Mouse (Mus musculus): ENCODE measurements around the gene Tbc1d32. TPM values are rescaled to one million over a fixed set of nuclear protein-coding genes. Genes with fewer than 3 reads are reported as not detected.
"Not testable (repeated sequence)": the region's sequence is repeated elsewhere in the genome, so short reads cannot be mapped to it uniquely, and the experiment has no call there.

The Tbc1d32 gene
- 3.4 and 3.5 TPM in 2 replicates for polyA plus RNA-seq (2016; fragmentation: Nextera tagmentation; extraction: Ambion mirVana)

- 4% methylated on average over 42 of the region's 42 CpGs for WGBS
- Histone ChIP-seq H3K27me3 (ENCODE audit: low read depth, poor library complexity, severe bottlenecking) (no peaks in the 10 kb centered on the region), H3K9me3 (replicated peaks) (no peaks in the 10 kb centered on the region), H3K4me3 (peak within 1 kb of the TSS; percentile 56), H3K27ac (replicated peaks) (peak within 1 kb of the TSS; percentile 84), H3K4me1 (peaks cover 10% of the 10 kb centered on the region), H3K36me3 (no peaks in the 10 kb centered on the region)
- DNase-seq (ENCODE audit: low spot score): peak; percentile 93
These were observed at the start of gene Tbc1d32 for GRCm38 (mm10) chr10:56228568-56229209. Gene Tbc1d32 (minus strand): TSS chr10:56228689.

GRCm38 (mm10) chr10:56227771-56228275 lies 666 bp downstream of the Tbc1d32 start:
- H3K4me3 ChIP-seq: peak overlapping the region; percentile 56
- no peaks in the 10 kb centered on the region for H3K27me3 ChIP-seq (ENCODE audit: low read depth, poor library complexity, severe bottlenecking)
- H3K4me1 ChIP-seq: peaks cover 10% of the 10 kb centered on the region
- WGBS: 80% methylated on average over 8 of the region's 8 CpGs
- DNase-seq (ENCODE audit: low spot score): peak; percentile 18
- no peaks in the 10 kb centered on the region for H3K9me3 ChIP-seq (replicated peaks)
- H3K36me3 ChIP-seq: no peaks in the 10 kb centered on the region
- H3K27ac ChIP-seq (replicated peaks): peak overlapping the region; percentile 84

- Histone ChIP-seq H3K4me1 (no peaks in the 10 kb centered on the region), H3K4me3 (no peak overlapping the region), H3K27ac (replicated peaks) (no peak overlapping the region), H3K27me3 (ENCODE audit: low read depth, poor library complexity, severe bottlenecking) (no peaks in the 10 kb centered on the region), H3K36me3 (0 out of 2 replicates have a peak, but pooled peaks cover 12% of the 10 kb centered on the region), H3K9me3 (replicated peaks) (no peaks in the 10 kb centered on the region)
- WGBS: 77% methylated on average over 3 of the region's 3 CpGs
- DNase-seq (ENCODE audit: low spot score): no peak
These were observed 12.7 kb downstream of the Tbc1d32 start for GRCm38 (mm10) chr10:56215797-56216196.

- 91% methylated on average over 1 of the region's 1 CpGs for WGBS
- no peak overlapping the region for H3K4me3 ChIP-seq
- H3K4me1 ChIP-seq: no peaks in the 10 kb centered on the region
- 0 out of 2 replicates have a peak, but pooled peaks cover 7% of the 10 kb centered on the region for H3K36me3 ChIP-seq
- H3K27me3 ChIP-seq (ENCODE audit: low read depth, poor library complexity, severe bottlenecking): no peaks in the 10 kb centered on the region
- H3K9me3 ChIP-seq (replicated peaks): no peaks in the 10 kb centered on the region
- no peak for DNase-seq (ENCODE audit: low spot score)
- no peak overlapping the region for H3K27ac ChIP-seq (replicated peaks)
These were observed 18.1 kb downstream of the Tbc1d32 start for GRCm38 (mm10) chr10:56210343-56210742.

GRCm38 (mm10) chr10:56206802-56207404 lies 21.6 kb downstream of the Tbc1d32 start:
- Histone ChIP-seq H3K4me1 (no peaks in the 10 kb centered on the region), H3K27ac (replicated peaks) (no peak overlapping the region), H3K9me3 (replicated peaks) (no peaks in the 10 kb centered on the region), H3K36me3 (no peaks in the 10 kb centered on the region), H3K4me3 (no peak overlapping the region), H3K27me3 (ENCODE audit: low read depth, poor library complexity, severe bottlenecking) (no peaks in the 10 kb centered on the region)
- 92% methylated on average over 8 of the region's 8 CpGs for WGBS
- no peak for DNase-seq (ENCODE audit: low spot score)

- Histone ChIP-seq H3K4me3 (no peak overlapping the region), H3K27me3 (ENCODE audit: low read depth, poor library complexity, severe bottlenecking) (no peaks in the 10 kb centered on the region), H3K27ac (replicated peaks) (no peak overlapping the region), H3K4me1 (no peaks in the 10 kb centered on the region), H3K9me3 (replicated peaks) (no peaks in the 10 kb centered on the region), H3K36me3 (no peaks in the 10 kb centered on the region)
- 96% methylated on average over 2 of the region's 2 CpGs for WGBS
- DNase-seq (ENCODE audit: low spot score): no peak
These were observed 24.1 kb downstream of the Tbc1d32 start for GRCm38 (mm10) chr10:56204348-56204747.

GRCm38 (mm10) chr10:56199902-56200301 lies 28.6 kb downstream of the Tbc1d32 start:
- no peaks in the 10 kb centered on the region for H3K27me3 ChIP-seq (ENCODE audit: low read depth, poor library complexity, severe bottlenecking)
- no peak for DNase-seq (ENCODE audit: low spot score)

GRCm38 (mm10) chr10:56198691-56199090 lies 29.8 kb downstream of the Tbc1d32 start:
- Histone ChIP-seq H3K27ac (replicated peaks) (no peak overlapping the region), H3K4me3 (no peak overlapping the region), H3K27me3 (ENCODE audit: low read depth, poor library complexity, severe bottlenecking) (no peaks in the 10 kb centered on the region), H3K9me3 (replicated peaks) (no peaks in the 10 kb centered on the region), H3K4me1 (0 out of 2 replicates have a peak, but pooled peaks cover 3% of the 10 kb centered on the region), H3K36me3 (no peaks in the 10 kb centered on the region)
- 70% methylated on average over 3 of the region's 3 CpGs for WGBS
- DNase-seq (ENCODE audit: low spot score): no peak

More at GRCm38 (mm10) chr10:56199902-56200301, 28.6 kb downstream of the Tbc1d32 start:
- no peaks in the 10 kb centered on the region for H3K4me1 ChIP-seq
- no peak overlapping the region for H3K27ac ChIP-seq (replicated peaks)
- no peak overlapping the region for H3K4me3 ChIP-seq
- H3K9me3 ChIP-seq (replicated peaks): no peaks in the 10 kb centered on the region
- no peaks in the 10 kb centered on the region for H3K36me3 ChIP-seq

GRCm38 (mm10) chr10:56194310-56194709 lies 34.2 kb downstream of the Tbc1d32 start:
- no peak for DNase-seq (ENCODE audit: low spot score)
- H3K4me3 ChIP-seq: no peak overlapping the region
- 67% methylated on average over 7 of the region's 7 CpGs for WGBS
- H3K36me3 ChIP-seq: no peaks in the 10 kb centered on the region
- H3K4me1 ChIP-seq: 0 out of 2 replicates have a peak, but pooled peaks cover 3% of the 10 kb centered on the region
- no peak overlapping the region for H3K27ac ChIP-seq (replicated peaks)
- H3K9me3 ChIP-seq (replicated peaks): no peaks in the 10 kb centered on the region
- H3K27me3 ChIP-seq (ENCODE audit: low read depth, poor library complexity, severe bottlenecking): no peaks in the 10 kb centered on the region

GRCm38 (mm10) chr10:56181727-56182126 lies 46.8 kb downstream of the Tbc1d32 start:
- 88% methylated on average over 1 of the region's 1 CpGs for WGBS

GRCm38 (mm10) chr10:56173184-56173583 lies 55.3 kb downstream of the Tbc1d32 start:
- H3K27ac ChIP-seq (replicated peaks): no peak overlapping the region
- 89% methylated on average over 5 of the region's 5 CpGs for WGBS
- peaks cover 5% of the 10 kb centered on the region; the same call in 1 of the 2 replicates for H3K36me3 ChIP-seq
- H3K4me1 ChIP-seq: no peaks in the 10 kb centered on the region
- no peak for DNase-seq (ENCODE audit: low spot score)
- H3K27me3 ChIP-seq (ENCODE audit: low read depth, poor library complexity, severe bottlenecking): no peaks in the 10 kb centered on the region
- H3K4me3 ChIP-seq: no peak overlapping the region
- H3K9me3 ChIP-seq (replicated peaks): no peaks in the 10 kb centered on the region

More at GRCm38 (mm10) chr10:56181727-56182126, 46.8 kb downstream of the Tbc1d32 start:
- Histone ChIP-seq H3K27me3 (ENCODE audit: low read depth, poor library complexity, severe bottlenecking) (no peaks in the 10 kb centered on the region), H3K9me3 (replicated peaks) (no peaks in the 10 kb centered on the region), H3K27ac (replicated peaks) (no peak overlapping the region), H3K4me3 (no peak overlapping the region), H3K36me3 (peaks cover 12% of the 10 kb centered on the region), H3K4me1 (no peaks in the 10 kb centered on the region)
- no peak for DNase-seq (ENCODE audit: low spot score)

GRCm38 (mm10) chr10:56167721-56168120 lies 60.8 kb downstream of the Tbc1d32 start:
- H3K9me3 ChIP-seq (replicated peaks); H3K27me3 ChIP-seq (ENCODE audit: low read depth, poor library complexity, severe bottlenecking); H3K27ac ChIP-seq (replicated peaks); H3K4me1 ChIP-seq; DNase-seq (ENCODE audit: low spot score); H3K4me3 ChIP-seq; H3K36me3 ChIP-seq: not testable (repeated sequence)

GRCm38 (mm10) chr10:56165758-56166157 lies 62.7 kb downstream of the Tbc1d32 start:
- no peak overlapping the region for H3K27ac ChIP-seq (replicated peaks)
- H3K27me3 ChIP-seq (ENCODE audit: low read depth, poor library complexity, severe bottlenecking): no peaks in the 10 kb centered on the region
- peaks cover 5% of the 10 kb centered on the region; the same call in 1 of the 2 replicates for H3K36me3 ChIP-seq
- no peaks in the 10 kb centered on the region for H3K9me3 ChIP-seq (replicated peaks)
- no peak for DNase-seq (ENCODE audit: low spot score)
- H3K4me3 ChIP-seq: no peak overlapping the region
- 91% methylated on average over 4 of the region's 4 CpGs for WGBS
- H3K4me1 ChIP-seq: no peaks in the 10 kb centered on the region

All from midbrain, embryonic 10.5 days (tissue).